Mouse (Mus musculus): ENCODE results near the gene Spsb2. TPM values are rescaled to one million over a fixed set of nuclear protein-coding genes. Genes with fewer than 3 reads are reported as not detected.
A peak's percentile ranks its signal among the peaks of the same experiment; 100 is the strongest.

Spsb2 gene
- polyA plus RNA-seq, 1 experiment from 2014 or later, result 9.2 TPM

- Histone ChIP-seq H3K9ac (ENCODE audit: low read length) (peak within 1 kb of the TSS; percentile 91), H3K4me3 (ENCODE audit: low read length) (peak within 1 kb of the TSS; percentile 65), H3K9me3 (replicated peaks; ENCODE audit: control insufficient read depth, low read length) (no peaks in the 10 kb centered on the region), H3K4me2 (ENCODE audit: low read depth, low read length) (peak within 1 kb of the TSS; percentile 91), H3K27me3 (ENCODE audit: control insufficient read depth, insufficient read depth, low read length) (peaks cover 22% of the 10 kb centered on the region), H3K4me1 (ENCODE audit: control insufficient read depth, insufficient read depth, low read length) (peaks cover 20% of the 10 kb centered on the region), H3K36me3 (ENCODE audit: control insufficient read depth, insufficient read depth) (no peaks in the 10 kb centered on the region), H3K27ac (ENCODE audit: low read length) (peak within 1 kb of the TSS; percentile 90)
- peak; percentile 77 for ATAC-seq (replicated peaks; ENCODE audit: extremely low read depth, insufficient read depth, low FRiP score)
- WGBS, result under 1% methylated on average over 86 of the region's 86 CpGs
These were observed 48.7 kb downstream of the Spsb2 start, which contains the start of gene P3h3 for GRCm38 (mm10) chr6:124856916-124857839. P3h3 (minus strand) TSS chr6:124857752.

GRCm38 (mm10) chr6:124857840-124858530 is 49.5 kb downstream of the Spsb2 start:
- 30% methylated on average over 26 of the region's 26 CpGs for WGBS
- peak overlapping the region; percentile 32; the same call in 1 of the 2 replicates for H3K27ac ChIP-seq (ENCODE audit: low read length)
- peaks cover 22% of the 10 kb centered on the region for H3K27me3 ChIP-seq (ENCODE audit: control insufficient read depth, insufficient read depth, low read length)
- peak overlapping the region; percentile 91 for H3K4me2 ChIP-seq (ENCODE audit: low read depth, low read length)
- H3K9ac ChIP-seq (ENCODE audit: low read length), result peak overlapping the region; percentile 91
- H3K4me3 ChIP-seq (ENCODE audit: low read length), result peak overlapping the region; percentile 65
- no peaks in the 10 kb centered on the region for H3K9me3 ChIP-seq (replicated peaks; ENCODE audit: control insufficient read depth, low read length)
- H3K36me3 ChIP-seq (ENCODE audit: control insufficient read depth, insufficient read depth), result no peaks in the 10 kb centered on the region
- peaks cover 28% of the 10 kb centered on the region for H3K4me1 ChIP-seq (ENCODE audit: control insufficient read depth, insufficient read depth, low read length)
- ATAC-seq (replicated peaks; ENCODE audit: extremely low read depth, insufficient read depth, low FRiP score), result no peak

- Histone ChIP-seq H3K27me3 (ENCODE audit: control insufficient read depth, insufficient read depth, low read length) (peaks cover 22% of the 10 kb centered on the region), H3K9me3 (replicated peaks; ENCODE audit: control insufficient read depth, low read length) (no peaks in the 10 kb centered on the region), H3K36me3 (ENCODE audit: control insufficient read depth, insufficient read depth) (no peaks in the 10 kb centered on the region), H3K4me1 (ENCODE audit: control insufficient read depth, insufficient read depth, low read length) (peaks cover 32% of the 10 kb centered on the region), H3K27ac (ENCODE audit: low read length) (no peak overlapping the region), H3K4me3 (ENCODE audit: low read length) (no peak overlapping the region; the same call in 1 of the 2 replicates), H3K4me2 (ENCODE audit: low read depth, low read length) (no peak overlapping the region; the same call in 1 of the 2 replicates), H3K9ac (ENCODE audit: low read length) (no peak overlapping the region; the same call in 1 of the 2 replicates)
- 70% methylated on average over 28 of the region's 28 CpGs for WGBS
- ATAC-seq (replicated peaks; ENCODE audit: extremely low read depth, insufficient read depth, low FRiP score), result no peak
These were observed 50.3 kb downstream of the Spsb2 start for GRCm38 (mm10) chr6:124858561-124859318.

- H3K9ac ChIP-seq (ENCODE audit: low read length), result peak overlapping the region; percentile 47; the same call in 1 of the 2 replicates
- peaks cover 27% of the 10 kb centered on the region for H3K27me3 ChIP-seq (ENCODE audit: control insufficient read depth, insufficient read depth, low read length)
- no peak overlapping the region for H3K27ac ChIP-seq (ENCODE audit: low read length)
These were observed 51.3 kb downstream of the Spsb2 start for GRCm38 (mm10) chr6:124859725-124860124.

More at GRCm38 (mm10) chr6:124859725-124860124, 51.3 kb downstream of the Spsb2 start:
- Histone ChIP-seq H3K4me3 (ENCODE audit: low read length) (no peak overlapping the region), H3K9me3 (replicated peaks; ENCODE audit: control insufficient read depth, low read length) (no peaks in the 10 kb centered on the region), H3K36me3 (ENCODE audit: control insufficient read depth, insufficient read depth) (no peaks in the 10 kb centered on the region), H3K4me1 (ENCODE audit: control insufficient read depth, insufficient read depth, low read length) (peaks cover 32% of the 10 kb centered on the region), H3K4me2 (ENCODE audit: low read depth, low read length) (0 out of 2 replicates have a peak overlapping the region, but pooled peaks have one; percentile 26)
- WGBS, result 7% methylated on average over 12 of the region's 12 CpGs
- no peak for ATAC-seq (replicated peaks; ENCODE audit: extremely low read depth, insufficient read depth, low FRiP score)

Other genes starting within 250 kb of the Spsb2 start
- gene C1rb, start 238.4 kb upstream of the Spsb2 start, polyA plus RNA-seq (2015; fragmentation: Nextera tagmentation; extraction: Ambion mirVana), result not detected in 2 replicates
- 0.05 and 0.06 TPM in 2 replicates for gene C1s2, start 172.6 kb upstream of the Spsb2 start, polyA plus RNA-seq (2015; fragmentation: Nextera tagmentation; extraction: Ambion mirVana)
- 50.1 and 54.2 TPM in 2 replicates for gene Lpcat3, start 145.6 kb upstream of the Spsb2 start, polyA plus RNA-seq (2015; fragmentation: Nextera tagmentation; extraction: Ambion mirVana)
- 125 and 133 TPM in 2 replicates for gene Emg1, start 96.5 kb upstream of the Spsb2 start, polyA plus RNA-seq (2015; fragmentation: Nextera tagmentation; extraction: Ambion mirVana)
- gene Phb2, start 96.3 kb upstream of the Spsb2 start, polyA plus RNA-seq (2015; fragmentation: Nextera tagmentation; extraction: Ambion mirVana), result 347 and 355 TPM in 2 replicates
- 14.6 and 31.3 TPM in 2 replicates for gene Ptpn6, start 69.9 kb upstream of the Spsb2 start, polyA plus RNA-seq (2015; fragmentation: Nextera tagmentation; extraction: Ambion mirVana)
- 429 and 447 TPM in 2 replicates for gene Grcc10, start 67.3 kb upstream of the Spsb2 start, polyA plus RNA-seq (2015; fragmentation: Nextera tagmentation; extraction: Ambion mirVana)
- not detected in 2 replicates for gene Gm45234, start 52.6 kb upstream of the Spsb2 start, polyA plus RNA-seq (2015; fragmentation: Nextera tagmentation; extraction: Ambion mirVana)
- gene Atn1, start 52.1 kb upstream of the Spsb2 start, polyA plus RNA-seq (2015; fragmentation: Nextera tagmentation; extraction: Ambion mirVana), result 9.4 and 10.4 TPM in 2 replicates
- gene Eno2, start 39.0 kb upstream of the Spsb2 start, polyA plus RNA-seq (2015; fragmentation: Nextera tagmentation; extraction: Ambion mirVana), result 3.7 and 4.3 TPM in 2 replicates
- 2.5 and 5.7 TPM in 2 replicates for gene Lrrc23, start 28.9 kb upstream of the Spsb2 start, polyA plus RNA-seq (2015; fragmentation: Nextera tagmentation; extraction: Ambion mirVana)
- 1,525 and 1,576 TPM in 2 replicates for gene Tpi1, start 5.6 kb downstream of the Spsb2 start, polyA plus RNA-seq (2015; fragmentation: Nextera tagmentation; extraction: Ambion mirVana)
- gene Usp5, start 20.8 kb downstream of the Spsb2 start, polyA plus RNA-seq (2015; fragmentation: Nextera tagmentation; extraction: Ambion mirVana), result 104 and 112 TPM in 2 replicates
- gene Cdca3, start 20.9 kb downstream of the Spsb2 start, polyA plus RNA-seq (2015; fragmentation: Nextera tagmentation; extraction: Ambion mirVana), result 126 and 136 TPM in 2 replicates
- gene Gnb3, start 31.6 kb downstream of the Spsb2 start, polyA plus RNA-seq (2015; fragmentation: Nextera tagmentation; extraction: Ambion mirVana), result 3.8 and 4.2 TPM in 2 replicates
- gene P3h3, start 49.1 kb downstream of the Spsb2 start, polyA plus RNA-seq (2015; fragmentation: Nextera tagmentation; extraction: Ambion mirVana), result 12.3 and 15.2 TPM in 2 replicates
- 2.4 and 2.7 TPM in 2 replicates for gene Gpr162, start 55.3 kb downstream of the Spsb2 start, polyA plus RNA-seq (2015; fragmentation: Nextera tagmentation; extraction: Ambion mirVana)
- gene Cd4, start 79.6 kb downstream of the Spsb2 start, polyA plus RNA-seq (2015; fragmentation: Nextera tagmentation; extraction: Ambion mirVana), result 0.25 and 2.1 TPM in 2 replicates
- 1.1 and 1.7 TPM in 2 replicates for gene Lag3, start 103.0 kb downstream of the Spsb2 start, polyA plus RNA-seq (2015; fragmentation: Nextera tagmentation; extraction: Ambion mirVana)
- 203 and 265 TPM in 2 replicates for gene Ptms, start 111.4 kb downstream of the Spsb2 start, polyA plus RNA-seq (2015; fragmentation: Nextera tagmentation; extraction: Ambion mirVana)
- 387 and 398 TPM in 2 replicates for gene Mlf2, start 122.7 kb downstream of the Spsb2 start, polyA plus RNA-seq (2015; fragmentation: Nextera tagmentation; extraction: Ambion mirVana)
- gene Cops7a, start 156.9 kb downstream of the Spsb2 start, polyA plus RNA-seq (2015; fragmentation: Nextera tagmentation; extraction: Ambion mirVana), result 141 and 145 TPM in 2 replicates
- 0.54 and 0.70 TPM in 2 replicates for gene Pianp, start 188.0 kb downstream of the Spsb2 start, polyA plus RNA-seq (2015; fragmentation: Nextera tagmentation; extraction: Ambion mirVana)
- 8.7 and 9.6 TPM in 2 replicates for gene Zfp384, start 200.5 kb downstream of the Spsb2 start, polyA plus RNA-seq (2015; fragmentation: Nextera tagmentation; extraction: Ambion mirVana)
- 77.5 and 89.0 TPM in 2 replicates for gene Ing4, start 231.1 kb downstream of the Spsb2 start, polyA plus RNA-seq (2015; fragmentation: Nextera tagmentation; extraction: Ambion mirVana)
- 8.0 TPM in 2 replicates for gene Acrbp, start 241.0 kb downstream of the Spsb2 start, polyA plus RNA-seq (2015; fragmentation: Nextera tagmentation; extraction: Ambion mirVana)

Measured in heart, embryonic 16.5 days (tissue).